Mouse (Mus musculus) T-helper 17 cell (primary cell): ENCODE results near the gene Prss35.

Experiments used
- in situ Hi-C, 2 experiments: fragments of 300-600 bp; cut with MboI, MseI; formaldehyde crosslinking; loops; 1 replicate in 1 of 2; 2 replicates in 1 of 2; pipeline ENCODE4 v1.15.1; 2025; ENCODE audit warnings: high pct_unique_total_duplicates in 2 of 2

Gene Prss35

GRCm38 (mm10) chr9:86729811-86730210 lies 13.6 kb upstream of the Prss35 start:
- in situ Hi-C loops, result loop anchor here in 1 of 2 experiments (10.0 kb wide), 1 partner anchor 455 kb away; no protein-coding TSS in a partner anchor

DNA sequence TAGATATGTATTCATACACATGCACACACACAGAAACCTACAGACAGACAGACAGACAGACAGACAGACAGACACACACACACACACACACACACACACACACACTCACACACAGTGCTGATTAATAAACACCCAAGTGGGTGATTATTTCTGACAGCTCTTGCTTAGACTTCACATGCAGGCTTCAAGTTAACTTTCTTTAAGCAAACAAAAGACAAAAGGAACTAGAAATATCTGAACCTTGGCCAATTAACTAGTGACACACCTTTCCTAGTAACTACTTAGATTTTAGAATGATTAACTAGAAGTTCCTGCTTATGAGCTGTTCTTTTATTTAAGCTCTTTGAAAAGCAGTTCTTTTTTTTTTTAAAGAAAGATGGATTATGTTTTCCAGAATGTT lies 9.1 kb upstream of the Prss35 start:
- in situ Hi-C loops, result loop anchor here in 1 of 2 experiments (10.0 kb wide), 1 partner anchor 450 kb away; no protein-coding TSS in a partner anchor

DNA sequence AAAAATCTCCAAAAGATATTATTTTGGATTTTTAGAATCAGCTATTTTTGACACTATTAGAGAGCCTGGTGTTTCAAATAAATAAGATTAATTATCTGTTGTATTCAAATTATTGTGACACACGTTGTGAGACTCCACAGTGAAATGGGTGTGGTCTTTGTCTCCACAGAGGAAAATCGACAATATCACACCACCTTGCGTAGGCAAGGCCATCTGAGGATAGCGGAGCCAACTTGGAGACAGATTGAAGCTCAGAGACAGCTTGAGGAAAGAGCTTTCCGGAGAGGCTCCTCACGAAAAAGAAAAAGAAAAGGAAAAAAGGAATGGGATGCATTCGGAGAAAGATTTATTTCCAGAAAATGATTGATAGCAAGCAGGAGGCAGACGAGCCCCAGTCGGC lies 8.7 kb upstream of the Prss35 start:
- in situ Hi-C loops, result loop anchor here in 1 of 2 experiments (5.0 to 10.0 kb wide), 2 partner anchors 142 to 450 kb away; no protein-coding TSS in a partner anchor

- in situ Hi-C loops, result loop anchor here in 1 of 2 experiments (5.0 to 10.0 kb wide), 2 partner anchors 145 to 448 kb away; no protein-coding TSS in a partner anchor
These were observed 6.5 kb upstream of the Prss35 start for GRCm38 (mm10) chr9:86736991-86737390.

- in situ Hi-C loops, result loop anchor here in 1 of 2 experiments (5.0 to 10.0 kb wide), 2 partner anchors 146 to 447 kb away; no protein-coding TSS in a partner anchor
These were observed 5.4 kb upstream of the Prss35 start for GRCm38 (mm10) chr9:86738067-86738466.

DNA sequence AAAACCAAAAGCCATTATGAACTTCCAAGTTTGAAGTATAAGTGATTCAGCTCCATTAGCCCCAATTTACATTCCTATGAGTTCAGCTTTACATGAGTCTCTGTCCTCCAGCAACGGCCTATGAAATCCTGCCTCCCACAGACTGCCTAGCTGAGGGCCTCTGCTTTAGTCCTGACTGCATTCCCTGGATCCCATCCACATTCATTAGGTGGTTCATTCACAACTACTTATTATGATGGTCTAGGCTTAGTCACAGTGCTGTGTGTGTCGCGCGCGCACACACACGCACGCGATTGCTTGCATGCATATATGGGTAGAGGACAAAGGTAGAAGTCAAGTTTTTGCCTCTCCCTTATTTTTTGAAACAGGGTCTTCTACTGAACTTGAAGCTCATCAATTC lies 4.6 kb upstream of the Prss35 start:
- in situ Hi-C loops, result loop anchor here in 1 of 2 experiments (5.0 to 10.0 kb wide), 2 partner anchors 146 to 446 kb away; no protein-coding TSS in a partner anchor

DNA sequence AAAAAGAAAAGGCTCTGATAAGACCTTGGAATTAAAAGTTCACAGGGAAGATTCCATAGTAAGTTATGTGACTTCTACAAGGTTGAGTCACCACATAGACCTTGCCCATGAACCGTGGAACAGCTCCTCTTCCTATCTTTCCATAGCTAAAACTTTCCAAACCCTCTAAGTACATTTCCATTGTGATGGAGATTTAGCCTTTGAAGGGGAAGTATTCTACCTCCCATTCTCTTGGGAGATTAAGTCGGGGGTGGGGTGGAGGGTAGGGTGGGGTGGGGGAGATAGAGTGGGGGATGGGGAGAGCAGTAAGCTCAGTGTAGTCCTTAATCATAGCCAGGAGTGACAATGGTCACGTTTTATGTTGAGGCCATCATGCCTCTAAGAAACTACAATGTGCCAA lies 3.5 kb upstream of the Prss35 start:
- in situ Hi-C loops, result loop anchor here (5.0 to 10.0 kb wide), 2 partner anchors 148 to 445 kb away; no protein-coding TSS in a partner anchor

- in situ Hi-C loops, result loop anchor here in 1 of 2 experiments (5.0 kb wide), 1 partner anchor 152 kb away; no protein-coding TSS in a partner anchor
These were observed 592 bp downstream of the Prss35 start for GRCm38 (mm10) chr9:86744041-86744440.

DNA sequence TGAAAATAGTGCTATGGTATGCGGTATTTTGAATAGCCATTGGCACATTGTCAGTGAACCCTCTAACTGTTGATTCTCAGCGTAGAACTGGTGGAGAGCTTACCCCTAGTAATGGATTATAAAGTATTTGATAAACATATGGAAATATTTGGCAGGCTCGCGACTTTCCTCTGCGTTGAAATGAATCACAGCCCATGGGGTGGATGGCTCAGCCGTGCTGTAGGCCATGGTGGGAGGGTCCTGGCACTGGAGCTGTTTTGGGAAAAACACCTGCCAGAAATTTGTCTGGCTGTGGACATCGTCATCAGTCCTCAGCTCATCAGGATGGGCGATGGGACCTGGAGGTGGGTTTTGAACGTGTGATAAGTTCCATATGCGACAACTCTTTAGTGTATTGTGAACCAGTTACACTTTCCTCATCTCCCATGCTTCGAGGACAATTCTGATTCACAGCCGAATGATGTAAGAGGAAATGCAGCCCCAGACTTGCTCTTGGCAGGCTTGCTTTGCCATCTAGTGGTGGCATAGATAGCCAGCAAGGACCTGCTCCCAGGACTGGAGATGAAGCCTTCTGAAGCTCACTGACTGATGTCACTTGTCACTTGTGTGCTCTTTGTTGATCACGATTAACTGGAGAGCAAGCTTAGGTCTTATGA lies 2.6 kb downstream of the Prss35 start:
- in situ Hi-C loops, result no loop called here

GRCm38 (mm10) chr9:86762477-86763376 lies 19.3 kb downstream of the Prss35 start:
- in situ Hi-C loops, result no loop called here

GRCm38 (mm10) chr9:86764002-86764401 lies 20.6 kb downstream of the Prss35 start:
- in situ Hi-C loops, result no loop called here

DNA sequence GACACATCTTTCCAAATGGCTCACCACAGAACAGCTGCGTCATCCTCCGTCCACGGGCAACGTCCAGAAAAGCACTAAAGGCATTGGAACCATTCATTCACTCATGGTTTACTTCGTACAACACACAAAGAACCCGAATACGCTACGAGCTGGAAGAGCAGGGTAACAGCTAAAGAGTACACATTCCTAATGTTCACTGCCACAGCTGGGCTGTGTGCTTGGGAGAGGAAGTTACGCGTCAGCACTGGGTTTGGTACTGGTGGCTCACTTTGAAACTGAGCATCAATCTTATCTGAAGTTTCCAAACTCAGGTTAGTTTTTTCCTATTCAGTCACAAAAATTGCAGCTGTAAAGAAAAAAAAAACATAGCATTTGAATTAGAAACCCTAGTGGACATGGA lies 23.5 kb downstream of the Prss35 start:
- in situ Hi-C loops, result no loop called here

- in situ Hi-C loops, result no loop called here
These were observed 29.4 kb downstream of the Prss35 start for GRCm38 (mm10) chr9:86772897-86773296.

GRCm38 (mm10) chr9:86773996-86774395 lies 30.5 kb downstream of the Prss35 start:
- in situ Hi-C loops, result no loop called here

DNA sequence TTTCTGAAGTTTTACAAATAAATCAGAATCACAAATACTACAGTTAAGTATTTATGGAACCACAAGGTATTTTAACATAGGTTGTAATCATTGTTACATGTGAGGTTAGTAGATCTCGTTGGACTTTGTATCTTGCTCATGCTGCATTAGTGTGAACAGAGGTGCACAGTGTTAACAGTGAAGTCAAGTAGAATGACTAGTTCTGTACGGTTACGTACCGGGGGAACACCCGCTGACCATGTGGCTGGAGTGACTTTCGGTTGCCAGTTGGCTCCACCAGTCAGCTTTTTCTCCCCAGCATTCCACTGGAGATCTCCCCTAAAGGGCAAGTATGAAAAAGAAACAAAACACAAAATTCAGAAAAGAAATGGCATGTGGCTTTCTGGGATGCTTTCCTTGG lies 31.9 kb downstream of the Prss35 start:
- in situ Hi-C loops, result no loop called here

- in situ Hi-C loops, result no loop called here
These were observed 33.9 kb downstream of the Prss35 start for GRCm38 (mm10) chr9:86777309-86777708.

DNA sequence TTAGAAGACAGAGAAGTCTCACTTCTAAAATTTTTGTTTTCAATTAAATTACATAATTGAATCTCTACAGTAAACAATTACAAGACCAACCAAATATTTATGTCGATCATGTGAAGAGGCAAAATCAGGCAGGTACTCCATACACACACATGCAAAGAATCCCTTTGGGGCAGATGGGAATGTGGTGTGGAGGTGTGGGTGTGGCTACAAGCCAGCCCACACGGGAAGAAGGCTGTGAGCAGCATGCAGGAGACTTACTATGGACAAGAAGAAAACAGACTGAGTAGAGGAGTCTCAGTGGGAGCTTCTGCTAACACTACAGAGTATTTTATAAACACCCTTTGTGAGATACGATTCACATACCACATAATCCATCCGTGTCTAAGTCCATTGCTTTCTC lies 34.8 kb downstream of the Prss35 start:
- in situ Hi-C loops, result no loop called here

DNA sequence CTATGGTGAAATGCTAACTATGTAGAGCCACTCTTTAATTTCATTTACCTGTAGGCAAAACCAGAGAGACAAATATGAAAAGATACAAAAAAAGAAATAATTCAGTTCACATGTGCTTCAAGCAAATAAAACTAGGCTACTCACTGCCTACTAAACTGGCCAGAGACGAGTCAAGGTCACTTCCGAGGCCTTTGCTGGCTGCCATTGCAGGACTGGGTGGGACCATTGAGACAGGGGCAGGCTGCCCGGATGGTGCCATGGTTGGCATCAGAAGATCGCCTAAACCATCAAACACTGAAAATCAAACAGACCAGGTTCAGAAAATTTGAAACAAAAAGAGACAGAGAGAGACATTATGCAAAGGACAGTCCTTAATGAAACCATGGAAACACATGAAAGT lies 38.0 kb downstream of the Prss35 start:
- in situ Hi-C loops, result no loop called here

DNA sequence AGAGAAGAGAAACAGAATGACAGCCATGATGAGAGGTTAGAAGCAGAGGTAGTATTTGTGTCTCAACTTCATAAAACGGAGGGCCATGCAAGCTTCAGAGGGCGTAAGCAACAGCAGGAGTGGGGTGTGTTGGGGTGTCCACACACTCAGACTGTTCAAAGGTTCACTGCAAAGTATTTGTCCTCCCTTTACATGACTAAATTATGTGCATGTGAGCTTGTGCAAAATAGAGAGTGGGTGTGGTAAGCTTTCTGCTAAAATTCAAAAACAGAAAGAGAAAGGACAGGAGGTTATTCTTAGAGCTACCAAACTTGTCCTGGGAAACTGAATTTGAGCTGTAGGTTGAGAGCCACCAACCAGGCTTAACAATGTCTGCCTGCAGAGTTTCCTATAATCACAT lies 39.4 kb downstream of the Prss35 start:
- in situ Hi-C loops, result no loop called here

DNA sequence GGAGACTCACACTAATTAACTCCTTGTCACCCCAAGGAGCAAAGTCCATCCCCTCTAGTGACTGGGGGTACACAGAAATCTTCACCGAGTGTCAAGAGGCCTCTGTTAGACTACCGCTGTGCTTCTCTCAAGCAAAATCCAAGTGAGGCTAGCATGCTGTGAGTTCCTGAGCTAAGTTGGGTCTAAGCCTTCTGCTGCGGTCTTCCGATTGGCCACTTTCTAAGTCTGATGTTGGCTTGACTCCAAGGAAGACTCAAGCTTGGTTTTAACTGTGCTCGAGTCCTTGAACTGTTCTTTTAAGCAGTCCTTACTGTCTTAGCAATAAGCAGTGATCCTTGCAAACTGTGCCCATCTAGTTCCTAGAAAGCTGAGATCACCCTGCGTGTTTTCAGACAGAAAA lies 45.7 kb downstream of the Prss35 start:
- in situ Hi-C loops, result no loop called here

- in situ Hi-C loops, result loop anchor here in 1 of 2 experiments (5.0 kb wide), 1 partner anchor 200 kb away; no protein-coding TSS in a partner anchor
These were observed 48.5 kb downstream of the Prss35 start for GRCm38 (mm10) chr9:86791927-86792326.

DNA sequence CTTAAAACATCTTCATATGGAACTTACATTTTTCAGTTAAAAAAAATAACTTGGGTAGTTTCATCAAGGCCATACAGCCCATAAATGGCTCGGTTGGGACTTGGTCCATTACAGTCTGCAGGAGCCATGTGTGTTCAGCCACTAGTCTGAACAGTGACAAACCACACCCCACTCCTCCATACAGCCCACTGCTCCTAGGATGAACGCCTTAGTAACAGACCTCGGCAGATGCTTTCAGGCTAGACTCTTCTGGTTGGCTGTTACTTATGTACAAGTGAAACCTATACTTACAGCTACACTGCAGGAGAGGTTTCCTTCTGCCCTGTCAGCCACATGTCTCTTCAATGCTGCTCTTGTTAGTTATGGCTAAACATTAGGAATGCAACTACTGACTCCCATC lies 51.8 kb downstream of the Prss35 start:
- in situ Hi-C loops, result no loop called here
